Mouse (Mus musculus): ENCODE measurements at regions not wholly inside any gene's neighbourhood (a gene's known extent, or its start where the extent isn't known, plus 50 kb on each side); places are given as distances from the start of the nearest gene placed in this dataset.

GRCm38 (mm10) chr1:76075213-76075612, 529.1 kb downstream of the Slc4a3 start:
- H3K4me1 ChIP-seq (ENCODE audit: control insufficient read depth, insufficient read depth, low read length) = peaks cover 3% of the 10 kb centered on the region; the same call in 1 of the 2 replicates
- DNase-seq (ENCODE audit: low spot score) = no peak
- H3K9me3 ChIP-seq (ENCODE audit: control insufficient read depth, low read length) = no peaks in the 10 kb centered on the region
- WGBS = 73% methylated on average over 3 of the region's 3 CpGs
- no peak overlapping the region for H3K27ac ChIP-seq (ENCODE audit: low read depth, low read length)
- H3K4me2 ChIP-seq (ENCODE audit: low read depth) = no peak overlapping the region
- ATAC-seq (ENCODE audit: insufficient read depth, low FRiP score, low TSS enrichment) = no peak
- no peak overlapping the region for H3K4me3 ChIP-seq (ENCODE audit: low read depth, low read length)
- no peaks in the 10 kb centered on the region for H3K27me3 ChIP-seq (ENCODE audit: control insufficient read depth, insufficient read depth, low read length)
- H3K9ac ChIP-seq (ENCODE audit: low read length) = no peak overlapping the region
- H3K36me3 ChIP-seq (ENCODE audit: control insufficient read depth, insufficient read depth, low read length) = no peaks in the 10 kb centered on the region

GRCm38 (mm10) chr1:76075685-76076455, 529.8 kb downstream of the Slc4a3 start:
- ATAC-seq (ENCODE audit: insufficient read depth, low FRiP score, low TSS enrichment) (no peak), DNase-seq (ENCODE audit: low spot score) (no peak)
- peaks cover 3% of the 10 kb centered on the region; the same call in 1 of the 2 replicates for H3K4me1 ChIP-seq (ENCODE audit: control insufficient read depth, insufficient read depth, low read length)
- no peak overlapping the region for H3K9ac ChIP-seq (ENCODE audit: low read length)
- H3K27ac ChIP-seq (ENCODE audit: low read depth, low read length) = no peak overlapping the region
- WGBS = 42% methylated on average over 10 of the region's 10 CpGs
- no peaks in the 10 kb centered on the region for H3K36me3 ChIP-seq (ENCODE audit: control insufficient read depth, insufficient read depth, low read length)
- H3K9me3 ChIP-seq (ENCODE audit: control insufficient read depth, low read length) = no peaks in the 10 kb centered on the region
- no peaks in the 10 kb centered on the region for H3K27me3 ChIP-seq (ENCODE audit: control insufficient read depth, insufficient read depth, low read length)
- no peak overlapping the region for H3K4me2 ChIP-seq (ENCODE audit: low read depth)
- no peak overlapping the region for H3K4me3 ChIP-seq (ENCODE audit: low read depth, low read length)

GRCm38 (mm10) chr1:76080241-76080640, 534.2 kb downstream of the Slc4a3 start:
- no peak overlapping the region for H3K27ac ChIP-seq (ENCODE audit: low read depth, low read length)
- H3K9ac ChIP-seq (ENCODE audit: low read length) = no peak overlapping the region
- WGBS = 66% methylated on average over 6 of the region's 6 CpGs
- DNase-seq (ENCODE audit: low spot score) (no peak), ATAC-seq (ENCODE audit: insufficient read depth, low FRiP score, low TSS enrichment) (no peak)
- H3K4me1 ChIP-seq (ENCODE audit: control insufficient read depth, insufficient read depth, low read length) = peaks cover 3% of the 10 kb centered on the region; the same call in 1 of the 2 replicates
- H3K9me3 ChIP-seq (ENCODE audit: control insufficient read depth, low read length) = no peaks in the 10 kb centered on the region
- no peak overlapping the region for H3K4me3 ChIP-seq (ENCODE audit: low read depth, low read length)
- H3K4me2 ChIP-seq (ENCODE audit: low read depth) = no peak overlapping the region
- H3K36me3 ChIP-seq (ENCODE audit: control insufficient read depth, insufficient read depth, low read length) = no peaks in the 10 kb centered on the region
- no peaks in the 10 kb centered on the region for H3K27me3 ChIP-seq (ENCODE audit: control insufficient read depth, insufficient read depth, low read length)

GRCm38 (mm10) chr1:76081700-76082099, 535.6 kb downstream of the Slc4a3 start:
- Histone ChIP-seq H3K9me3 (ENCODE audit: control insufficient read depth, low read length) (no peaks in the 10 kb centered on the region), H3K36me3 (ENCODE audit: control insufficient read depth, insufficient read depth, low read length) (no peaks in the 10 kb centered on the region), H3K27ac (ENCODE audit: low read depth, low read length) (no peak overlapping the region), H3K4me1 (ENCODE audit: control insufficient read depth, insufficient read depth, low read length) (no peaks in the 10 kb centered on the region), H3K27me3 (ENCODE audit: control insufficient read depth, insufficient read depth, low read length) (no peaks in the 10 kb centered on the region), H3K9ac (ENCODE audit: low read length) (no peak overlapping the region), H3K4me2 (ENCODE audit: low read depth) (no peak overlapping the region), H3K4me3 (ENCODE audit: low read depth, low read length) (no peak overlapping the region)
- ATAC-seq (ENCODE audit: insufficient read depth, low FRiP score, low TSS enrichment) = no peak
- WGBS = 54% methylated on average over 4 of the region's 4 CpGs
- DNase-seq (ENCODE audit: low spot score) = no peak

- no peaks in the 10 kb centered on the region for H3K4me1 ChIP-seq (ENCODE audit: control insufficient read depth, insufficient read depth, low read length)
- H3K27ac ChIP-seq (ENCODE audit: low read depth, low read length) = no peak overlapping the region
- 85% methylated on average over 3 of the region's 3 CpGs for WGBS
- no peak overlapping the region for H3K9ac ChIP-seq (ENCODE audit: low read length)
- no peak for DNase-seq (ENCODE audit: low spot score)
- H3K9me3 ChIP-seq (ENCODE audit: control insufficient read depth, low read length) = no peaks in the 10 kb centered on the region
- no peaks in the 10 kb centered on the region for H3K36me3 ChIP-seq (ENCODE audit: control insufficient read depth, insufficient read depth, low read length)
- no peak overlapping the region for H3K4me2 ChIP-seq (ENCODE audit: low read depth)
- ATAC-seq (ENCODE audit: insufficient read depth, low FRiP score, low TSS enrichment) = no peak
- no peaks in the 10 kb centered on the region for H3K27me3 ChIP-seq (ENCODE audit: control insufficient read depth, insufficient read depth, low read length)
- H3K4me3 ChIP-seq (ENCODE audit: low read depth, low read length) = no peak overlapping the region
Measured at GRCm38 (mm10) chr1:76083273-76084036, 537.4 kb downstream of the Slc4a3 start.

DNA sequence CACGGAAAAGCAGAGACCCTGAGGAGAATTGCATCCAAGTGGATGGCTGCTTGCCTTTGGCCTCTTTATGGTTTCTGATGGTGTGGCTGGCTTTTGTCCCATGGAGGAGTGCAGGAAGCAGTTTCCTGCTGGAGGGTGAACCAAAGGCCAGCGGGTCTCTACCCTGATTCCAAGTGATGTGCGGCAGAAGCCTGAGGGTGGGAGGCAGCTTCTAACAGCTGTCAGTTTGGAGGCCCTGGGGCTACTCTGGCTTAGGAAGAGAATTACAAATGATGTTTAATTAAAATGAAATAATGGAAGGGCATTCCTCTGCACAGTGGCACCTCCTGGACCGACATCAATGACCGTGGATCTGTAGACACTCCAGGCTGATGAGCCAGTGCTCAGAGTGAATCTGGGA, 545.0 kb downstream of the Slc4a3 start:
- Histone ChIP-seq H3K4me1 (ENCODE audit: control insufficient read depth, insufficient read depth, low read length) (no peaks in the 10 kb centered on the region), H3K36me3 (ENCODE audit: control insufficient read depth, insufficient read depth, low read length) (no peaks in the 10 kb centered on the region), H3K27ac (ENCODE audit: low read depth, low read length) (no peak overlapping the region), H3K4me2 (ENCODE audit: low read depth) (no peak overlapping the region), H3K9ac (ENCODE audit: low read length) (no peak overlapping the region), H3K9me3 (ENCODE audit: control insufficient read depth, low read length) (no peaks in the 10 kb centered on the region), H3K27me3 (ENCODE audit: control insufficient read depth, insufficient read depth, low read length) (no peaks in the 10 kb centered on the region), H3K4me3 (ENCODE audit: low read depth, low read length) (no peak overlapping the region)
- DNase-seq (ENCODE audit: low spot score) (peak; percentile 21), ATAC-seq (ENCODE audit: insufficient read depth, low FRiP score, low TSS enrichment) (no peak)
- WGBS = 25% methylated on average over 5 of the region's 5 CpGs

DNA sequence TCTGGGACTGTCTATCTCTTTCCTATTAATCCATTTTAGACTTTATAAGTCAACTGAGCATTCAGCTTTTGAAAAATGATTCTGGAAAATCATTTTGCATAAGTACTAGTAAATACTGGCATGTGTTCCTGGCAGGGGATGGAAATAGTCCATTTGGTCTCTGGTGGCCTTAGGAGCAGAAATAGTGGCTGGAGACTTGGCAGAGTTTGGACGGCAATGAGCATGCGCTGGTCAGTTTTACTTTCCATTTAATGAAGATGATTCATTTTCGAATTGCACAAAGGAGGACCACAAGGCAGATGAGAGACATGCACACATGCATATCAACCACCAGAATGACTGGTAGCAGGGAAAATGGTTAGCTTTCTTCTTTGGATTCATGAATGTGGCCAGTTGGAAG, 567.2 kb downstream of the Slc4a3 start:
- DNase-seq (ENCODE audit: low spot score) (no peak), ATAC-seq (ENCODE audit: insufficient read depth, low FRiP score, low TSS enrichment) (no peak)
- H3K4me2 ChIP-seq (ENCODE audit: low read depth) = no peak overlapping the region
- 88% methylated on average over 3 of the region's 3 CpGs for WGBS
- H3K27me3 ChIP-seq (ENCODE audit: control insufficient read depth, insufficient read depth, low read length) = no peaks in the 10 kb centered on the region
- no peaks in the 10 kb centered on the region for H3K9me3 ChIP-seq (ENCODE audit: control insufficient read depth, low read length)
- no peaks in the 10 kb centered on the region for H3K36me3 ChIP-seq (ENCODE audit: control insufficient read depth, insufficient read depth, low read length)
- no peak overlapping the region for H3K4me3 ChIP-seq (ENCODE audit: low read depth, low read length)
- no peak overlapping the region for H3K27ac ChIP-seq (ENCODE audit: low read depth, low read length)
- H3K9ac ChIP-seq (ENCODE audit: low read length) = no peak overlapping the region
- no peaks in the 10 kb centered on the region for H3K4me1 ChIP-seq (ENCODE audit: control insufficient read depth, insufficient read depth, low read length)

DNA sequence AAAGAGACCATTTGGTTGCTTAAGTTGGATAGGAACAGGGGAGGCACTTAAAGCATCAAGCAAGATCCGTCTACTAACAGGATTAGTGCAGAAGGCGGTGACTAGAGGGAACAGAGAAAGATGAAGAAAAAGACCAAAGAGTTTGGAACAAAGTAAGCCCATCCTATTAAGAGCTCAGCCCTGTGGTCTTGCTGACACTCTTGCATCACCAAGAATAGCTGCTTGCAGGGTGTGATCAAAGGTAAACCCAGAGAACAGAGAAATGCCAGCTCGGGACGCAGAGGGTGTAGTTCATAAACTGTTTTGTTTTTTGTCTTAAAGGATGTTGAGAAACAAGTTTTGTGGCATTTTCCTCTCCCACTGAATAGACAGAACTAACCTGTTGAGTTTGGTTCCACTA, 574.8 kb downstream of the Slc4a3 start:
- no peaks in the 10 kb centered on the region for H3K27me3 ChIP-seq (ENCODE audit: control insufficient read depth, insufficient read depth, low read length)
- H3K4me2 ChIP-seq (ENCODE audit: low read depth) = no peak overlapping the region
- DNase-seq (ENCODE audit: low spot score) = no peak
- ATAC-seq (ENCODE audit: insufficient read depth, low FRiP score, low TSS enrichment) = no peak
- no peak overlapping the region for H3K4me3 ChIP-seq (ENCODE audit: low read depth, low read length)
- no peaks in the 10 kb centered on the region for H3K36me3 ChIP-seq (ENCODE audit: control insufficient read depth, insufficient read depth, low read length)
- H3K9me3 ChIP-seq (ENCODE audit: control insufficient read depth, low read length) = no peaks in the 10 kb centered on the region
- no peak overlapping the region for H3K9ac ChIP-seq (ENCODE audit: low read length)
- no peaks in the 10 kb centered on the region for H3K4me1 ChIP-seq (ENCODE audit: control insufficient read depth, insufficient read depth, low read length)
- H3K27ac ChIP-seq (ENCODE audit: low read depth, low read length) = no peak overlapping the region
- WGBS = 71% methylated on average over 4 of the region's 4 CpGs

- DNase-seq (ENCODE audit: low spot score) = no peak
- no peak for ATAC-seq (ENCODE audit: insufficient read depth, low FRiP score, low TSS enrichment)
- H3K4me2 ChIP-seq (ENCODE audit: low read depth) = no peak overlapping the region
- H3K9ac ChIP-seq (ENCODE audit: low read length) = no peak overlapping the region
- no peaks in the 10 kb centered on the region for H3K9me3 ChIP-seq (ENCODE audit: control insufficient read depth, low read length)
- H3K4me1 ChIP-seq (ENCODE audit: control insufficient read depth, insufficient read depth, low read length) = no peaks in the 10 kb centered on the region
- H3K27me3 ChIP-seq (ENCODE audit: control insufficient read depth, insufficient read depth, low read length) = no peaks in the 10 kb centered on the region
- H3K36me3 ChIP-seq (ENCODE audit: control insufficient read depth, insufficient read depth, low read length) = no peaks in the 10 kb centered on the region
- no peak overlapping the region for H3K4me3 ChIP-seq (ENCODE audit: low read depth, low read length)
- 47% methylated on average over 4 of the region's 4 CpGs for WGBS
- no peak overlapping the region for H3K27ac ChIP-seq (ENCODE audit: low read depth, low read length)
Measured at GRCm38 (mm10) chr1:76130353-76130752, 584.3 kb downstream of the Slc4a3 start.

Measured in neural tube, embryonic 11.5 days (tissue).